Comparison of ENCODE assay signal across 12 mouse cellular contexts in the genomic region with DNA sequence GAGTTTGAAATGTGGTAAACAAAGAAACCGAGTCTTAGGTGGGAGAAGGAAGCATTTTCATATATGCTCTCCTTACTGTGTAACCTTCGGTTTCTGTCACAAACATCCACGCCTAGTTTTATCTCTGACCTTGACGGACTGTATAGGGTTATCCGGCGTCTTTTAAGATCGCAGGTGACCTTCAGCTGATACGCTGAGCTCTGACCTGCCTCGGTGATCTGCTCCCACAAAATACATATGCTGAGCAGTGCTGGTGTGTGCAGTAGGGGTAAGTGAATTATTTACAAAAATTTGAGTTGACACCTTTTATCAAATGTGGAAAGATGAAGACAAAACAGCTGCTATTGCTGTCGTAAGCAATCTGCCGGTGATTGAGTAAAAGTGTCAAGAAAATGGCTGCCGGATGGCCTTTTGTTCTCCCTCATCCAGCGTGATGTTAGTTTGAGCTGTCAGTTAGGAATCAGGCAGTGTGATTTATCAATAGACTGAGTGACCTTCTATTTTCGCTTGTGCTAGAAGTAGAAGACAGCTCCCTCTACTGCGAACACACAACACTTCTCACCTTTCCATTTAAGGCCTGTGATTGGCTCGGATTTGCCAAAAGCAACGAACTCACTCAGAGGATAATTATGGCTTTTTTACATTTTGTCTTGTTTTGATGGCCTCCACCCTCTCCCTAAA. TPM values are rescaled to one million over a fixed set of nuclear protein-coding genes. Genes with fewer than 3 reads are reported as not detected.
DNase-seq lines count a peak whose midpoint lies in the region; ATAC-seq and TF ChIP-seq lines count a peak whose summit lies in the region.
"Had no signal": no experiment of that assay in that cellular context is flagged by ENCODE, and none has a peak within 500 bp of the region (broad histone marks: within the 10 kb centered on the region; RNA-seq: fewer than 3 reads in every experiment).

No protein-coding gene starts in this region.

- WGBS in liver, postnatal 0 days (ENCODE audit: insufficient replicate concordance): 68% methylated on average over 17 of the region's 17 CpGs
- 65% methylated on average over 17 of the region's 17 CpGs for WGBS in liver, embryonic 12.5 days (ENCODE audit: insufficient replicate concordance)
- 68% methylated on average over 17 of the region's 17 CpGs for WGBS in hindbrain, postnatal 0 days
- 61% methylated on average over 17 of the region's 17 CpGs for WGBS in liver, embryonic 11.5 days

- no peak overlapping the region for H3K4me3 ChIP-seq in liver, postnatal 0 days (ENCODE audit: low read depth, low read length)
- no peak overlapping the region for H3K4me3 ChIP-seq in liver, embryonic 12.5 days
- H3K4me3 ChIP-seq in hindbrain, postnatal 0 days (ENCODE audit: low read length): no peak overlapping the region
- H3K4me3 ChIP-seq in liver, embryonic 11.5 days (ENCODE audit: low read depth, low read length): no peak overlapping the region

- no peak overlapping the region for H3K9ac ChIP-seq in liver, postnatal 0 days (replicated peaks)
- no peak overlapping the region for H3K9ac ChIP-seq in liver, embryonic 12.5 days
- no peak overlapping the region for H3K9ac ChIP-seq in hindbrain, postnatal 0 days (replicated peaks; ENCODE audit: low read length)
- H3K9ac ChIP-seq in liver, embryonic 11.5 days (ENCODE audit: low read depth, low read length): no peak overlapping the region

- TF ChIP-seq EP300 in liver, postnatal 0 days (IDR thresholded peaks at IDR 0.05; ENCODE audit: low read depth): no peak

- H3K27ac ChIP-seq in liver, postnatal 0 days (ENCODE audit: low read depth): no peak overlapping the region
- H3K27ac ChIP-seq in liver, embryonic 12.5 days: no peak overlapping the region
- no peak overlapping the region for H3K27ac ChIP-seq in hindbrain, postnatal 0 days
- no peak overlapping the region for H3K27ac ChIP-seq in liver, embryonic 11.5 days (ENCODE audit: low read depth, low read length)

- TF ChIP-seq CTCF in liver, postnatal 0 days (IDR thresholded peaks at IDR 0.05; ENCODE audit: low read depth): 0 out of 2 replicates have a peak, but pooled peaks have one; percentile 5
- peak; percentile 51 for TF ChIP-seq CTCF in hindbrain, postnatal 0 days (IDR thresholded peaks at IDR 0.05; ENCODE audit: low read depth)

- H3K4me2 ChIP-seq in liver, postnatal 0 days (ENCODE audit: low read depth, low read length): no peak overlapping the region
- H3K4me2 ChIP-seq in liver, embryonic 12.5 days: no peak overlapping the region
- no peak overlapping the region for H3K4me2 ChIP-seq in hindbrain, postnatal 0 days (ENCODE audit: low read depth, low read length)
- no peak overlapping the region for H3K4me2 ChIP-seq in liver, embryonic 11.5 days

- no peak for ATAC-seq in liver, postnatal 0 days
- no peak for ATAC-seq in liver, embryonic 12.5 days
- ATAC-seq in hindbrain, postnatal 0 days: peak; percentile 78
- ATAC-seq in liver, embryonic 11.5 days (replicated peaks; ENCODE audit: low FRiP score): no peak

- H3K9me3 ChIP-seq in liver, postnatal 0 days (ENCODE audit: low read length): no peaks in the 10 kb centered on the region
- no peaks in the 10 kb centered on the region for H3K9me3 ChIP-seq in liver, embryonic 12.5 days (replicated peaks)
- no peaks in the 10 kb centered on the region for H3K9me3 ChIP-seq in hindbrain, postnatal 0 days (ENCODE audit: low read length)
- no peaks in the 10 kb centered on the region for H3K9me3 ChIP-seq in liver, embryonic 11.5 days (ENCODE audit: control insufficient read depth, low read length)

- DNase-seq in cerebellum, postnatal 14 days: peak; percentile 10 to 12
- no peak for DNase-seq in cerebellum, postnatal 36 days
- DNase-seq in liver, postnatal 0 days: no peak
- peak; percentile 60 for DNase-seq in hindbrain, postnatal 0 days (ENCODE audit: low spot score)
- DNase-seq in retina, postnatal 1 day: peak; percentile 56
- DNase-seq in thymus, postnatal 14 days: no peak
- DNase-seq in liver, embryonic 11.5 days (ENCODE audit: low spot score): no peak
- DNase-seq: cerebellum, adult 11 months; heart, adult 18-20 months; liver; thymus, adult 18-20 months had no signal

- no peaks in the 10 kb centered on the region for H3K4me1 ChIP-seq in liver, postnatal 0 days (ENCODE audit: insufficient read depth)
- H3K4me1 ChIP-seq in liver, embryonic 12.5 days: no peaks in the 10 kb centered on the region
- H3K4me1 ChIP-seq in hindbrain, postnatal 0 days (ENCODE audit: insufficient read depth, low read length): no peaks in the 10 kb centered on the region
- H3K4me1 ChIP-seq in liver, embryonic 11.5 days (replicated peaks; ENCODE audit: control insufficient read depth, insufficient read depth, low read length): no peaks in the 10 kb centered on the region

- no peaks in the 10 kb centered on the region for H3K27me3 ChIP-seq in liver, postnatal 0 days (ENCODE audit: insufficient read depth, low read length)
- no peaks in the 10 kb centered on the region for H3K27me3 ChIP-seq in liver, embryonic 12.5 days (replicated peaks)
- no peaks in the 10 kb centered on the region for H3K27me3 ChIP-seq in hindbrain, postnatal 0 days (ENCODE audit: insufficient read depth, low read length)
- H3K27me3 ChIP-seq in liver, embryonic 11.5 days (replicated peaks; ENCODE audit: control insufficient read depth, insufficient read depth, low read length): no peaks in the 10 kb centered on the region

- H3K36me3 ChIP-seq in liver, postnatal 0 days (replicated peaks; ENCODE audit: insufficient read depth, low read length): no peaks in the 10 kb centered on the region
- H3K36me3 ChIP-seq in liver, embryonic 12.5 days: no peaks in the 10 kb centered on the region
- no peaks in the 10 kb centered on the region for H3K36me3 ChIP-seq in hindbrain, postnatal 0 days (ENCODE audit: insufficient read depth, low read length)
- no peaks in the 10 kb centered on the region for H3K36me3 ChIP-seq in liver, embryonic 11.5 days (ENCODE audit: control insufficient read depth, insufficient read depth, low read length)

RNA-seq across cellular contexts. Expression of gene Rpl36a-ps1, which starts 35.0 kb away (rescaled TPM):
- 2.5 and 3.0 TPM in 2 replicates for polyA plus RNA-seq in liver, postnatal 0 days (2015; fragmentation: Nextera tagmentation; extraction: Ambion mirVana)
- 1.8 and 3.4 TPM in 2 replicates for polyA plus RNA-seq in liver, embryonic 12.5 days (2016; fragmentation: Nextera tagmentation; extraction: Ambion mirVana)
- total RNA-seq in hindbrain, postnatal 0 days (2014; rRNA removed): not detected in 2 replicates
- not detected in 2 replicates for polyA plus RNA-seq in hindbrain, postnatal 0 days (2015; fragmentation: Nextera tagmentation; extraction: Ambion mirVana)
- 2.5 TPM in 2 replicates for polyA plus RNA-seq in liver, embryonic 11.5 days (2014; fragmentation: Nextera tagmentation; extraction: Ambion mirVana)

Comparison
In these comparisons a context has a peak if more than half of its experiments do, and no peak if none do; other contexts are left out.
1. DNase-seq: peak in cerebellum, postnatal 14 days (2 of 2), hindbrain, postnatal 0 days (single experiment) and retina, postnatal 1 day (single experiment); none in cerebellum, postnatal 36 days (0 of 2), liver, postnatal 0 days (single experiment), thymus, postnatal 14 days (single experiment) and liver, embryonic 11.5 days (single experiment).